Mouse (Mus musculus): Measurements from ENCODE around the gene 2010111I01Rik.

Gene 2010111I01Rik

DNA sequence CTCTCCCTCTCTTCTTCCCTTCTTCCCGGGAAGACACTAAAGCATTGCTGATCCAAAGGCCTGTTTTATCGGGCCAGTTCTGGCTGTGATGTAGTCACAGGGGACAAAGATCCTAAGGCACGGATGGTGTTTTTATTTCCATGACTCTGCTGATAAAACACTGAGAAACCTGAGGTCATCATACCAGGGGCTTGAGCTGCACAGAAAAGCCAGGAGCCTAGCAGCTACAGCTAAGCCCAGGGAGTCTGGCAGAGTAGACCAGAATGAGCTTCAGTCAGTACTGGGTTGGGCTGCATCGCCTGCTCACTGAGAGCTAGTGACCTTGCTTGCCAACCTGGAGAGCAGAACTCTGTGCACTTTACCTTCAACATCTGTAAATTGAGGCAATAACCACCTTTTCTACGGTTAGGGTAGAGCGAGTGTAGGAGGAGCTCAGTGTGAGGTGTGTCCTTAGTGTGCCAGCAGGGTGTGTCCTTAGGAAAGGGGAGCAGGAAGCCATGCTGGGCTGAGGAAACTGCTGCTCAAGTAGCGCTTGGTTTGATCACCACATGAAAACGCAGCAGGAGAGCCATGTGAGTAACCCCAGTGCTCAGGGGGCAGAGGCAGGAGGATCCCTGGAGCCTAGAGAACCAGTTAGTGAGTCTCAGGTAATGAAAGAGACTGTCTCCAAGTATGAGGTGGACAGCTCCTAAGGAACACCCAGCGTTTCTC, 186.5 kb downstream of the 2010111I01Rik start:
- no peak for DNase-seq (ENCODE audit: low spot score in 2 of 2)

DNA sequence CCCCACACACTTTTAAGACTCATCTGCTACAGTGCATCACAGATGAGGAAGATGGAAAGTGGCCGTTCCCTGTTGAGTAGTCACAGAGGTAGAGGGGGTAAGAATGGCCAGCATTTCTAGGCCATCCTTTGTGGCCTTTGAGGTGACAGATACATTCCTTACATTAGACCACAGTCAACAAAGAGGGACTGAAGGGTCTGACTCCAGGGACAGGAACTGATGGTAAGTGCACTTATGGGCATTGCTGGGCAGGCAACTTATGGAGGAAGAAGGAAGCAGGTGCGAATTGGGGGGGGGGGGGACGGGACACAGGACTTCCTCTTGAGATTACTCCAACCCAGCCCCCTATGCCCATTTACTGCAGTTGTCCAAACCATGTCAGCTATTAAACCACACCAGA, 187.8 kb downstream of the 2010111I01Rik start:
- DNase-seq (ENCODE audit: low spot score in 2 of 2), result no peak

DNA sequence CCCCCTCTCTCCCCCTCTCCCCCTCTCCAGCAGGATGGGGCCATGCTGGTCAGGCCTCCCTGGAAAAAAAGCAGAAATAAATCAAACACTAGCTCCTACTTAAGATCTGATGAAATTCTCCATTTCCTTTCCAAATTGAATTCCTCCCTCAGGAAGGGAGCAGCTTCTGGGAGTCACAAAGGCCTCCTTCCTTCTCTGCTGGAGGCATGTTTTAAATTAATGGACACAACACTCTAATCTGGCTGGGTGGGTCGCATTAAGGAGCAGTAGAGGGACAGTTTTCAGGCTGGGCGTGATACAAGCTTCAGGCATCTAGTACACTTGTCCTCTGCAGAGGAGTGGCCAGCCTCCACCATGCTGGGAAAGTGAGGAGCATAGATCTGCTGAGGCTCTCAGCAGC, 188.7 kb downstream of the 2010111I01Rik start:
- DNase-seq (ENCODE audit: low spot score in 2 of 2), result no peak

DNA sequence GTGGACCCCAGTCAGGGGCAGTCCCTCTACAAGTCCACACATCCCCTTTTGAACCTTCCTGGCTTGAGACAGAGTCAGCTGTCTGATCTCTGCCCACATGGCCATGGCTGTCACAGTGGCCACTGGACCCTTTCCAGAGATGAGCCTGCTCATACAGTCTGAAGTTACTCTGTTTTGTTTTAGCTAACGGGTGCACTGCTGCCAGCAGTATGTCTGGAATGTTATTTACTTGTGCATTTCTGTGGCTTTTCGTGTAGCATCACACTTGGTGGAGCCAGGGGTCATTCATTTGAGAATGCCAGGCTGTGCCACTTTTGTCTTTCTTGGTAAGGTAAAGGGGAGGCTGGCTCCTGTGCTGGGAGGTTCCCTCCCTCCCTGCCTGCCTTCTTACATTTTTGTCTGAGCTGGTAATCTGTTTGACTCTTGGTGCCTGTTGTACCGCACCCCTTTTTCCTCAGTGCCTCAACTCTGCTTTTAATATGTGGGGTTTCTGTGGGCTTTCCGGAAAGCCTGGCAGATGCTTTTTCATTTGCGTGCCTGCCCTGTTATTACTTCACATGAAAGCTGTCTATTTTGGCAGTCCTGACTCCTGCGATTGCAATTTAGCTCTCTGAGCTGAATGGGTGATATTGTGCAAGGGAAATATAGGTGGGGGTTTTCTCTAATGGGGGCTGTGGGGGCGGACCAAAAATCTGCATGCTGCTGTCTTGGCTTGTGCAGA, 190.3 kb downstream of the 2010111I01Rik start:
- DNase-seq (ENCODE audit: low spot score in 2 of 2), result peak in 1 of 2 experiments; percentile 27

DNA sequence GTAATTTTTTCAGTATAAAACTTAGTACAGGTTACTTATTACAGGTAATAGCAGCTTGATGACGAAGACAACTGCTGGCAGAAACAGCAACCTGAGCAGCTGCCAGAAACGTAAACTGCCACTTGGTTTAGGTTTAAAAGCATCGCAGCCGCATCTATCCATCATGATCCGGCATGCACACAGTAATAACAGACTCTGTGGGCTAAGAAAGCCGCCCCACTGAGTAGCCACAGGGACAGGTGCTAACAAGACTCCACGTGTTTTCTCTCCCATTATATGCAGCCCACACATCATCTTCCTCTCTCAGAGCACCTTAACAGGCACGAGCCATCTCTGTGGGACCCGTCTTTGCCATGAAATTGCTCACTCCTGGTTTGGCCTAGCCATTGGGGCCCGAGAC, 191.6 kb downstream of the 2010111I01Rik start:
- DNase-seq (ENCODE audit: low spot score in 2 of 2), result no peak

DNA sequence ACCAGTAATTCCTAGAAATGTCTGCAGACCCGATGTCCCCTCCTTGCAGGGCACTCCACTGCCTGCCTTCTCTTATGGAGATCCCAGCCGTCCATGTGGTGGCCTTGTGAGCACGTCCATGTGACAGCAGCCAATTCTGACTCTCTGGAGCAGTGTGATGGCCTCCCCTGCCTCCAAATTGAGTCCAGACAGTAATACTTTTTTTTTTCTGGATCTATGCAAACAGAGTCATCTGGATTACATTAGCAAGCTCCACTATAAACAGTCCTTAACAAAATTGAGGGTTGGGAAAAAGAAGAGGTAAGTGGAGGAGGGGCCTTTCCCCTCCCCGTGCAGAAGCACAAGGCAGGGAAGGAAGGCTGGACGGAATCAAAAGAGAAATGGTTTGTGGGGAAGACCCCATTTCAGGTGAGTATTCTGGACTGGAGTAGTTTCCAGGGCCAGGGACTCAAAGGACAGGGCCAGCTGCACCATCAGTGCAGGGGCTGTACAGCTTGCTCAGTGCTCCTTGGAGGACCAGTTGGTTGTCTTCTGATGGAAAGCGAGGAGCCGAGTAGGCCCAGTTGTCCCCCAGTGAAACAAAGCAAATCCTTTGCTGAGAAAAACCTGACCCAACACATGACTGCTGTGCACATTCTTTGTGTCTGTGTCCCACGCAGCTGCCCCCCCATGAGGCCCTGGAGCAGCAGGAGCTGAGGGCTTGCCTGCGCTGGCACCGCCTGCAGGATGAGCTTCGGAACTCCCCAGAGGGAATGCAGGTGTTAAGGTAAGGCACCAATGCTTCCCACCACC, 205.8 kb downstream of the 2010111I01Rik start:
- no peak for DNase-seq (ENCODE audit: low spot score in 2 of 2)

DNA sequence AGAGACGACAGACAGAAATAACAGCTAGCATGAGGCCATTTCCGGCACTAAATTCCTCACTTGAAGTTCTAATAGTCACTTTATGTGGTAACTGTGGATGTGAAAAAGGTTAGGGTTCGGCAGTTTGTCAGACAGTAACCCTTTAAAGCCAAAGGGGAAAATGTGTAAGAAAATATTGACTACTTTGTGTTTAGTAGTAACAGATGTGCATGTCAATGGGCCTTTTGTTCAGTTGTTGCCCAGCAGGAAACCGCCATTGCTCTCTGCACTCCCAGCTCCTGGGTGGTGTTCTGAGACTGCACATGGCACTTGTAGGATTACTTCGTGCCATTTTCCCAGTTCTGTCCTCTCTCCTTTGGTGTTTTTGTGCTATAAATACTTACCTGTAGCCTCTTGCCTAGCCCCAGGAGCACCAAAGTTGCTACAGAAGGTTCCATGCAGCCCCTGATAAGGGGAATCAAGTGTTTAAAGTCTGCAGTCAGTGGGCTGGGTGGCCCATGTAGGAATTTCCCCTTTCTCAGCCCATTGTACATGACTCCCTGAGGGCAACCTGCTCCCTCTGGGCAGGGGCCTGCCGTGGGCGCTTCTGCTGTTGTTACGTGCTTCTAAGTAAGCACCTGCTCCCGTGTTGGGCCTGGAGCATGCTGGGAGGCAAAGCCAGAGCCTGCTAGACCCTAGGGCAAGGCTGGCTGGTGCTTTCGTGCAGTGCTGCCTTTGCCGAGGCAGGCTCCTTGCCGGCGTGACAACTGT, 206.8 kb downstream of the 2010111I01Rik start:
- no peak for DNase-seq (ENCODE audit: low spot score in 2 of 2)

DNA sequence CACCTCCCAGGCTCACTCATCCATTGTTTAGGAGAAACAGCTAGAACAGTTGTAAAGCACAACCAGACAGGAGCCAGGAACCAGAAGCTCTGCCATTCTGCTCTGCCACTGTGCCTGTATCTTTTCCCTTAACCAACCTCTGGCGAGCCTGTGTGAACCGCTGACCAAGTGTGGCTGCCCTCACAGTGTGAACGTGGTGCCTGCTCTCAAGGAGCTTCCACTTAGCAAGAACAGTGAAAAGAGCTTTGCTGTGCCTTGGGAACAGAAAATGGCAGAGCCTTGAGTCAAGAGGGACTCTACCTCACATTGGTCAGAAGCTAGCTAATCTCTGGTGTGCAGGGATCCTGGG, 207.4 kb downstream of the 2010111I01Rik start:
- DNase-seq (ENCODE audit: low spot score in 2 of 2), result no peak

DNA sequence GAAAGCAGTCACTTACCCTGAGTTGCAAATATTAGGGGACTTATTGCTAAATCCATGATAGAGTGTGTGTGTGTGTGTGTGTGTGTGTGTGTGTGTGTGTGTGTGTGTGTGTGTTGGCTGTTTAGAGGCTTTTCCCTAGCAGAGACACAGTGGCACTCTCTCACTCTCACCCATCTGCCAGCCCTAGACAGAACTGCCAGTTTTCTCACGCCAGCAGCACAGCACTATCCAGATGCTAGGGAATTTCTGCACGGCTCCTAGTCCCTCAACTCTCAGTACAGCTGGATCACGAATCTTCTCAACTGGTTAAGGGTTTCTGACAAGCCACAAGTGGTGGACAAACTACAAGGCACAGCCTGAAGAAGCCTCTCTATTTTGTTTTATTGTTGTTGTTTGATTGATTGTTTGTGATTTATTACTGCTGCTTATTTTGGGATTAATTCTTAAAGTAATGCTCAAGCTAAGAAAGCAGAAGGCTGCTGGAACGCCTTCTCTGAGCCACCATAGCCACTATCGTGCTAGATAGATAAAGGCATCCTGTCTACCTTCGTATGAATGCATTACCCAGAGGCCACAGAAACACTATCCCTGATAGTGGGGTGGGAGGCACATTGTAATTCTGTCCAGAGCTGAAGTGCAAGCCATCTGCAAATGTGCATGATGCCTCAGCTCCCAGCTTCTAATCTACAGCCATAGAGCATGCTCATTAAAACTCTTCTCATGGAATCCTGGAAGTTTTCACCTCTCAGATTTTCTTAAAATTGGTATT, 209.7 kb downstream of the 2010111I01Rik start:
- DNase-seq (ENCODE audit: low spot score in 2 of 2), result no peak

DNA sequence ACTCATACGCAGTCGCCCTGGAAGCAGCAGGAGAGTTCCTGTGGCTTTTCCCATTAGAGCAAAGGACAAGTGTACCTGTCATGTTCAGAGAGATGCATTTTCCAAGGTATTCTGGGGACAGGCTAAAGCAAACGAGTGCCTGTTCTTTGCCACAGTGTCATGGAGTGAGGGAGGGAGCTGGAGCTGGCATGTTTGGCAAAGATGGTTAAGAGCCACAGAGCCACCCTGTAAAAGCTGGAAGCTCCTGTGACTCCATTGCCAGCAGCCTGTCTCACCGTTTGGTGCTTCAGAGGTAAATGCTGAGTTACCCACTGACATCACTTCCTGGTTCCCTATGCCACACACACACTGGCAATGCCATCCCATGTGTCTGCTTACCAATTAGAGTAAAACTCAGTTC, 211.4 kb downstream of the 2010111I01Rik start:
- DNase-seq (ENCODE audit: low spot score in 2 of 2), result no peak

DNA sequence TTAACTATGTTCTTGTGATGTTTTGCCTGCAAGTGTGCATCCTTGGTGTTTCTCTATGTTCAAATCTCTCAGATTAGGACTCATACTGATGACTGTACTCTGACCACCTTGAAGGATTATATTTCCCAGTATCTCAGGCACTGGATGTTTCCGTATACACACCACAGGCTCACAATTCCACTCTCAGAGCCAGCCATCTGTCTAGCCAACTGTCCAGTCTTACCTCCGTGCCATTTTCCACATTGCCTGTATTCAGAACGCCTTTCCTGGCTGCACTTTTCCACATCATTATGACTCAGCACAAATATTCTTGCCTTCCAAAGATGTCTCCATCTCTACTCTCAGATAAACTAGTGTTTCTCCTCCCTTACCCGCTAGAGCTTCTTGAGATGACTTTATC, 212.5 kb downstream of the 2010111I01Rik start:
- peak in 1 of 2 experiments; percentile 71 for DNase-seq (ENCODE audit: low spot score in 2 of 2)

DNA sequence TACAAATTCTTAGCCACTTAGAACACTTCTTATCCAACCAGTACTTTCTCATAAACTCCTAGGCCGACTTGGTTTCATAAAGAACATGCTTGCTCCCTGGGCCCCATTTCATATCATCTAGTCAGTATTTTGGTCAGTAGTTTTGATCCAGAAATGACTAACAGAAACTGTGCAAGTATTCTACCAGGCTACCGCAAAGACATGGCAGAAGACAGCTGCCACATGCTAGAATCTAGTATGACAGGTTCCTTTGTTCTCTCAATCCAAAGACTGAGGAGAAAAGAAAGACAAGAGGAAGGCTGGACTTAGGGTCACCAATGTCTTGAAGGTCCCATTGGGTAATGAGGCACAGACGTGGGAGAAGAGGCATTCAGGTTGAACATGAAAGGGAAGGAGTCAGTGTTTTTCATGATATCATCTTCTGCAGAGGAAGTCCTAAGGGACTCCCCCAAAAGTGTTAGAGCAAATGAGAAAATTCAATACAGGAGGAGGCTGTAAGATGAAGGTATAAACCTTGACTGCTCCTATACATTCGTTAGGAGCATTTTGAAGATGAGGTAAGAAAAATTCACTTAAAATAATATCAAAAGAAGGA, 216.0 kb downstream of the 2010111I01Rik start:
- DNase-seq (ENCODE audit: low spot score in 2 of 2), result no peak

DNA sequence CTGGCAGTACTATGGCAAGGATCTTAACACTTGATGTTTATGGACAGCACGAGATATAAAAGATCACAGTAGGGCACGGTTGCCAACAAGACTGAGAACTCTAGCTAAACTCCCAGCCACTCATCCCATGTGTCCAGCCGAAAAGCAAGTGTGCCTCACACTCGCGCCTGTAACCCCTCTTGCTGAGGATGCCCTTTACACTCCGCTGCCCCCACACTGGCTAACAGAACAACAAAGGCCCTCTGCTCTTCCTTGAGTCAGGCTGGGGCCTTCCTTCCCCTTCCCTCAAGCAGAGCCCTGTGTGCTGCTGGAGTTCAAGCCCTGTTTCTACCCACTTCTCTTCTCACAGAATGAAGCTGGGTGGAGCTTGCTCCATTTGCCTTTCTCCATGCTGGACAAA, 220.3 kb downstream of the 2010111I01Rik start:
- DNase-seq (ENCODE audit: low spot score in 2 of 2), result no peak

DNA sequence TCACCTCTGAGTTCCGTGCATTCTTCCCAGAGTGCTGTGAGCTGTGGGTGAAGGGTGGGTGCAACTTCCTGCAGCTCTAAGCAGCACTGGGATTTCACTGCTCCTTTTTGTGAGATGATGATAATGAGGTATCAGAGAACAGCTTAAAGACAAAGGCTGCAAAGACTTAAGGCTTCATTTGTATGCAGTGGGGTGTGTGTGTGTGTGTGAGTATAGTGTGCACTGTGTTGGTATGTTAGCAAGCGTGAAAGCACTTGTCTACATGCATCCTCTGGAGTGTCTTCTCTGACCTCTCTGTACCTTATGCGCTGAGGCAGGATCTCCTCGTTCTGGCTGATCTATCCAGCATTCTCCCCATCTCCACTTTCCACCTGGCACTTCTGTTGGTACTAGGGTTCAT, 221.5 kb downstream of the 2010111I01Rik start:
- DNase-seq (ENCODE audit: low spot score in 2 of 2), result no peak

DNA sequence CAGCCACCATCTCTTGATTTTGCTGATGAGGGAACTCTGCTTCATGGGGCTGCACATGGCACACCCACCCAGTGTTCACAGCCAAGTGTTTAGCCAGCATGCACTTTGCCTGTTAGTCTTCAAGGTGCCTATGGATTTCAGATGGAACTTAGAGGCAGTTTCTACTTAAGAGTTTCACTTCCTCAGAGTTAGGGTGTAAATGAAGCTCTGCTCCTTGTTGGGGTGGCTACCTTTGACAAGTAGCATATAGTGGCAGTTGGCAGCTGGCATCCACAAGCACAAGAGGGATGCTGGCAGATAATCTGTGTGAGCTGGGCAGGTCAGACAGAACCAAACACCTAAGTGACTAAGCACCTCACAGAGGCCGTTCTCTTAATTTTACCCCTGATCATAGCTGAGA, 221.9 kb downstream of the 2010111I01Rik start:
- DNase-seq (ENCODE audit: low spot score in 2 of 2), result no peak

DNA sequence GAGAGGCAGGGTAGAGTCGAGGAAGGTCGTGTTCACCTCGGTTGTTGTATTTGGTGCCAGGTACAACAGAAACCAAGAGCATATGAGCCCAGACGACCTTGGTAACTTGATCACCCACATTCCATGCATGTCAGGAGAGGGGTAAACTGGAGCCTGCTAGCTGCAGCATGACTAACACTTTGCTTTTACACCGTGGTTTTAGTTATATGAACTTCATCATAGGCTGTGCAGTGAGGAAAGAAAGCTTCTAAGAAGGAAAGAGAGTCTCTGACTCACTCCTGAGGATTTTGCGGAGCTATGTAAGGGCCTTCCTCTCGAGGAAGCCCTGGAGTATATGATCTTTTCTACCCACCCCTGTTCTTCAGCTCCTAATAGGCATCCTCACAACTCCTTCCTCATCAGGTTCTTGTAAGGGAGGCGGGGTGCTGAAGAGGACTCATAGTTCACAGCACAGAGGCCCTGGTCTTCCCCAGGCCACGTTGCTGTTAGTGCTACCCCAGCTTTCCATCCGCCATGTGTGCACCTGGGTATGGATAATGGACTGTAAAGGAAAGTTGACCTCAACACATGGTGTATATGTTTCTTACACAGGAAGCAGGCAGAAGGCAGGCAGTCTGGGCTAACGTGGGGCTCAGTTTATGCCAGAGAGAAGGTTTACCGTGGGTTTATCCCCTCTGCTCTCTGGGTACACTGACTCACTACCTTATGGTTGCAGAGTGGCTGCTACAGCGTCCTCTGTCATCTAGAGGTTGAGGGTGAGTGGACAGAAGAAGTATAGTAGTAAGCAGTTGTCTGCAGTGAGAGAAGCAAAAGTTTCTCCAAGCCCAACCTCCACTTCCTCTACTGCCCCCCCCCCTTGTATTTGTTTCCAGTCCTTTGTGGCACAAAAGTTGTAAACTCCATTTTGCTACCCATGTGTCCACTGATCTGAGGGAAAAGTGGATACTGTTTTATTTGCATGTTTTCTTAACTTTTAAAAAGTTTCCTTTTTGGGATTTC, 222.8 kb downstream of the 2010111I01Rik start:
- DNase-seq (ENCODE audit: low spot score in 2 of 2), result no peak

DNA sequence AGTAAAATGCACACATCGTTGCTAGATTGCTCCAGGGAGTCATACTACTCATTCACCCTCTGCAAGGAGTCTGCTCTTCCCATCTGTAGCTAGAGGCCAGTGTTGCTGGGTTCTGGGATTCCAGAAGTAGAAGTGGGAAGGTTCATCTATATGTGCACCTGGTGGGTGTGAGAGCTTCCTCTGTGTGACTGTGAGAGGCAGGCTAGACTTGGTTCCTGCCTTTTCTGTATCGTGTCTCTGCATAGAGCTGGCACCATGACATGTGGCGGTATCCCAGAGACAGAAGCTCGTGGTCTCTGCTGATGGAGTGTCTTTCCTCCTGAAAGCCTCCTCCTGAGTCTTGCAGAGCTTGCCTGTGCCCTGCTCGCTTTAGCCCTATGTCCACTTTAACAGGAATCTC, 223.6 kb downstream of the 2010111I01Rik start:
- DNase-seq (ENCODE audit: low spot score in 2 of 2), result peak; percentile 27 to 44

DNA sequence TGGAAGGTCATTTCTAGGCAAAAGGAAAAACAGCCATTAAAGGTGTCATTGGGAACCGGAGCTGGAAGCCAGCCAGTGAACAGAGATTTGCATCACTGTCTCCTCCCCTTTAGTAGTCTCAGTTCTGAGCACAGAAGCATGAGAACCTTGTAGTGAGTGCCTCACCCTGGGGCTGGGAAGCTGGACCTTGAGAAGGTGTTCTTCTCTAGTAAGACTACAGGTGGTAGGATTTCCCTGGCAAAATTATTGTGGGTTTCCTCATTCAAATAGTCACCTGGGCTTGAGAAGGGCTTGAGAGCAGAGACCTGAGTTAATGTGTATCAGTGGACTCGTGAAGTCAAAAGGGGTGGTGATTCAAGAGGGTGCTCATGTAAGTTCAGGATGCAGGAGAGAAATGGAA, 224.1 kb downstream of the 2010111I01Rik start:
- no peak for DNase-seq (ENCODE audit: low spot score in 2 of 2)

DNA sequence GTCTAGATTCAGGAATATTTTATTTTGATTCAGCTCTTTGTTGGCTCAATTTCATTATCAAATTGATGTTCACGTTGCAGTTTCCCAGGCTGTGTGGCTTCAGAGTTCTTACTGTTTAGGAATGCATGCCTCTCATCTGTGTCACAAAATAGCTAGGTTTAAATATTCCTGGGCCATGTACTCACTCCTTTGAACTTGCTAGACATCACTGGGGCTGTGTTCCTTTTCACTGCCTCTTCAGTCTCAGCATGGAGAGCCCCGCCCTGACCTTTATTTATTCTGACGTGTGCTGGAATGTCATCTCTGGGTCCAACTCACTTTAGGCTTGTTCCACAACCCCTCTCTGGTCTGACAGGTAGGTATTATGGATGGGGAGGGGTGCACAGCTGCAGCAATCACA, 228.7 kb downstream of the 2010111I01Rik start:
- DNase-seq (ENCODE audit: low spot score in 2 of 2), result no peak

DNA sequence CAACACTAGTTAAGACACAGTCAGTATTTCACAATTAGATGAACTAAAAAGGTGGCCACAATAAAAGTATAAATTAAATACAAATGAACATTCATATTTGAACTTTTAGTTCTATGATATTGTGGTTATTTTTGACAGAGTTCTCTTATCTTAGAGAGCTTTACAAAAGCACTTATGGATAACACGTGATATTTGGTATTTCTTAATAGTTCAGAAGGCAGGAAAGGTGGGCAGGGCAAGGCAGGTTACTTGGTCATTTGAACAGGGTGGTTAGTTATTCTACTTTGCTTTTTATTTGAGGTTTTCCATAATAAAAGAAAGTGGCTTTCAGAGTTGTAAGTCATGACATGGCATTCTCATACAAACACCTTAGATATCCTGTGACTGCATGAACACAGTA, 233.3 kb downstream of the 2010111I01Rik start:
- no peak for DNase-seq (ENCODE audit: low spot score in 2 of 2)

Measured in left cerebral cortex, adult 9 months (tissue).